Mouse (Mus musculus) kidney, embryonic 16.5 days (tissue): ENCODE measurements around the gene BC016579. TPM values are rescaled to one million over a fixed set of nuclear protein-coding genes. Genes with fewer than 3 reads are reported as not detected.

Experiments used
- ATAC-seq: fragments of 200-750 bp; cut with Nextera tagmentation; 2 replicates; pipeline ENCODE4 v1.8.0; 2017; ENCODE audit warnings: moderate TSS enrichment; ENCODE audit not compliant: low FRiP score, low TSS enrichment
- H3K27ac ChIP-seq: fragments of 300-500 bp; sonication (generic); 2 replicates; pipeline ENCODE4 v1.5.1; 2014; ENCODE audit warnings: low read length
- H3K27me3 ChIP-seq: fragments of 300-500 bp; sonication (generic); 2 replicates; pipeline ENCODE4 v1.6.1; 2014; ENCODE audit warnings: low read length, control low read depth, mixed read lengths; ENCODE audit not compliant: insufficient read depth
- H3K36me3 ChIP-seq: fragments of 300-500 bp; sonication (generic); 2 replicates; pipeline ENCODE4 v1.6.1; 2014; ENCODE audit warnings: low read length, control low read depth, mixed read lengths; ENCODE audit not compliant: insufficient read depth
- H3K4me1 ChIP-seq: fragments of 300-500 bp; sonication (generic); 2 replicates; pipeline ENCODE4 v1.6.1; 2014; ENCODE audit warnings: low read length, control low read depth, mixed read lengths; ENCODE audit not compliant: insufficient read depth
- H3K4me2 ChIP-seq: fragments of 300-500 bp; sonication (generic); replicated peaks from 2 replicates; pipeline ENCODE4 v1.6.1; 2014; ENCODE audit warnings: low read depth, low read length
- H3K4me3 ChIP-seq: fragments of 300-500 bp; sonication (generic); 2 replicates; pipeline ENCODE4 v1.5.1; 2014; ENCODE audit warnings: mild to moderate bottlenecking, low read length
- H3K9ac ChIP-seq: fragments of 300-500 bp; sonication (generic); replicated peaks from 2 replicates; pipeline ENCODE4 v1.6.1; 2014; ENCODE audit warnings: low read length
- H3K9me3 ChIP-seq: fragments of 300-500 bp; sonication (generic); 2 replicates; pipeline ENCODE4 v1.6.1; 2016; ENCODE audit warnings: low read length, control low read depth
- WGBS: fragments of 180-500 bp; shearing (Covaris S2); extraction: QIAGEN DNeasy Blood & Tissue Kit; methylation state at CpG from one replicate; pipeline ENCODE4 v1.1.7; 2014; 5-methylcytosine and 5-hydroxymethylcytosine counted together
- polyA plus RNA-seq: library from polyadenylated mRNA; unstranded; fragments of >200 nt; fragmentation: Nextera tagmentation; extraction: Ambion mirVana; gene quantifications from 2 replicates; pipeline ENCODE4 v1.2.1, GENCODE M21; 2015

The BC016579 gene
- polyA plus RNA-seq, 1 experiment from 2014 or later = 0.27 TPM

DNA sequence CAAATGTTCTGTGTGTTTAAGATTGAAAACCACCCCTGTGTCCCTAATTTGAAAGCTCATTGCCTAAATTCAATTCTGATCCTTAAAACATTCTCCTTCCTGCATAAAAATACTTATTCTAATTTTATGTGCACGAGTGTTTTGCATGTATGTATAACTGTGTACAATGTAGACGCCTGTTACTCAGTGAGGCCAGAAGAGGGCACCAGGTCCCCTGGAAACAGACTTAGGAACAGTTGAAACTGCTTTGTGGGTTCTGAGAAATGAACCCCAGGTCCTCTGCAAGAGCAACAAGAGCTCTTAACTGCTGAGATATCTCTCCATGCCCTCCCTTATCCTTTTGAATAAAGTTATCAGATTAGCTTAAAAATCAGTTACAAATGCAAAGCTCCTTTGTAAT lies 71.4 kb downstream of the BC016579 start:
- Histone ChIP-seq H3K4me3 (no peak overlapping the region), H3K27me3 (no peaks in the 10 kb centered on the region), H3K9ac (no peak overlapping the region), H3K9me3 (no peaks in the 10 kb centered on the region), H3K4me1 (no peaks in the 10 kb centered on the region), H3K4me2 (no peak overlapping the region), H3K27ac (no peak overlapping the region), H3K36me3 (no peaks in the 10 kb centered on the region)
- WGBS = 25% methylated on average over 2 of the region's 2 CpGs
- no peak for ATAC-seq

DNA sequence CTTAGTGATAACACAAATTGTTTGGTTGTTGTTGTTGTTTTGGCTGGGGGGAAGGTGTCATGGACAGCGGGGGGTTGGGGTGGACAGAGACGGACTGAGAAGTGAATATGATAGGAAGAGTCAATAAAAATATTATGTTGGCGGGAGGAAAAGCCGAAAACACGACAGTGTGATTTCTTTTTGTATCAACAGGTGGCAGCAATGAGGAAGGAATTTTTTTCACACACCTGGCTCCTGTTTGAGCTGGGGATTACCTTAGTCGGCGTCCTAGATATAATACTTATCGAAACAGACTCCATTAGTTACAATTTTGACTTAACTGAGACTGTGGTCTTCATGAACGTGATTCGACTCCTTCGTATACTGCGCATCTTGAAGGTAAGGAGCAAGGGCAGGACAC lies 74.0 kb downstream of the BC016579 start:
- Histone ChIP-seq H3K4me2 (no peak overlapping the region), H3K27ac (no peak overlapping the region), H3K36me3 (no peaks in the 10 kb centered on the region), H3K9ac (no peak overlapping the region), H3K4me1 (no peaks in the 10 kb centered on the region), H3K4me3 (no peak overlapping the region), H3K27me3 (no peaks in the 10 kb centered on the region), H3K9me3 (no peaks in the 10 kb centered on the region)
- ATAC-seq = no peak
- WGBS = 61% methylated on average over 12 of the region's 12 CpGs

Other genes starting within 250 kb of the BC016579 start
- gene Cd200, start 245.0 kb downstream of the BC016579 start, polyA plus RNA-seq = 37.2 and 40.1 TPM in 2 replicates
- gene Gm609, start 161.1 kb downstream of the BC016579 start, polyA plus RNA-seq = 0.59 and 0.78 TPM in 2 replicates
- gene Gm17783, start 122.0 kb downstream of the BC016579 start, polyA plus RNA-seq = 3.0 and 3.1 TPM in 2 replicates
- gene Slc9c1, start 118.8 kb downstream of the BC016579 start, polyA plus RNA-seq = not detected in 2 replicates
- 0.14 TPM in 2 replicates for gene Gcsam, start 43.7 kb downstream of the BC016579 start, polyA plus RNA-seq
- gene Tmprss7, start 39.6 kb upstream of the BC016579 start, polyA plus RNA-seq = 0.08 and 0.10 TPM in 2 replicates
- gene Tagln3, start 70.5 kb upstream of the BC016579 start, polyA plus RNA-seq = 6.8 and 9.3 TPM in 2 replicates
- gene Abhd10, start 88.9 kb upstream of the BC016579 start, polyA plus RNA-seq = 36.4 and 36.7 TPM in 2 replicates